Mouse (Mus musculus) adrenal gland, postnatal 25 days (tissue): ENCODE data around the gene Tacc3. TPM values are rescaled to one million over a fixed set of nuclear protein-coding genes. Genes with fewer than 3 reads are reported as not detected.

ENCODE experiments used
- DNase-seq: peaks from one replicate; pipeline ENCODE4 v3.0.0; 2021; ENCODE audit warnings: mixed read lengths
- long read RNA-seq: library from polyadenylated mRNA; stranded (forward); transcript quantifications from one replicate; pipeline ENCODE4 v2.0.0, GENCODE M21; 2021
- total RNA-seq: library from RNA; stranded (reverse); gene quantifications from 2 replicates; pipeline ENCODE4 v1.2.3, GENCODE M21; 2021

The Tacc3 gene
- 14.2 and 14.4 TPM in 2 replicates for total RNA-seq
- long read RNA-seq, transcript Tacc3-203 (15 exons, 2,187 nt): major isoform, 5 of 13 reads
- long read RNA-seq, partial matches to known transcripts: 0 of 13 reads
- long read RNA-seq, other reads (novel, unspliced or antisense): 8 of 13 reads

- peak; percentile 95 for DNase-seq
These were observed at the start of gene Tacc3, which contains the start of gene Tmem129 for GRCm38 (mm10) chr5:33657787-33658663. TSS of gene Tacc3 (plus strand) at chr5:33658128. TSS of gene Tmem129 (minus strand) at chr5:33658416.

GRCm38 (mm10) chr5:33609226-33609625 is 48.7 kb upstream of the Tacc3 start:
- no peak for DNase-seq

- no peak for DNase-seq
These were observed 46.1 kb upstream of the Tacc3 start for GRCm38 (mm10) chr5:33611795-33612194.

GRCm38 (mm10) chr5:33614391-33614790 is 43.5 kb upstream of the Tacc3 start:
- DNase-seq: peak; percentile 62

- DNase-seq: no peak
These were observed 35.3 kb upstream of the Tacc3 start for GRCm38 (mm10) chr5:33622671-33623070.

- DNase-seq: no peak
These were observed 34.2 kb upstream of the Tacc3 start for GRCm38 (mm10) chr5:33623766-33624165.

GRCm38 (mm10) chr5:33627968-33628367 is 30.0 kb upstream of the Tacc3 start:
- peak; percentile 41 for DNase-seq

GRCm38 (mm10) chr5:33628820-33629300 is 29.1 kb upstream of the Tacc3 start:
- peak; percentile 61 for DNase-seq

GRCm38 (mm10) chr5:33629301-33629987 is 28.5 kb upstream of the Tacc3 start, which contains the start of the genes Fam53a and Gm9903:
TSS of gene Fam53a (minus strand) at chr5:33629635.
TSS of gene Gm9903 (plus strand) at chr5:33629925.
- DNase-seq: peak; percentile 100

GRCm38 (mm10) chr5:33630061-33630460 is 27.9 kb upstream of the Tacc3 start:
- peak; percentile 23 for DNase-seq

- no peak for DNase-seq
These were observed 27.3 kb upstream of the Tacc3 start for GRCm38 (mm10) chr5:33630615-33631014.

GRCm38 (mm10) chr5:33632526-33632925 is 25.4 kb upstream of the Tacc3 start:
- DNase-seq: no peak

- DNase-seq: no peak
These were observed 22.6 kb upstream of the Tacc3 start for GRCm38 (mm10) chr5:33635361-33635760.

GRCm38 (mm10) chr5:33637606-33638350 is 20.1 kb upstream of the Tacc3 start:
- DNase-seq: no peak

- DNase-seq: no peak
These were observed 19.1 kb upstream of the Tacc3 start for GRCm38 (mm10) chr5:33638826-33639225.

- no peak for DNase-seq
These were observed 17.3 kb upstream of the Tacc3 start for GRCm38 (mm10) chr5:33640652-33641051.

- DNase-seq: no peak
These were observed 6.9 kb upstream of the Tacc3 start for GRCm38 (mm10) chr5:33651017-33651416.

GRCm38 (mm10) chr5:33651541-33651920 is 6.4 kb upstream of the Tacc3 start:
- DNase-seq: no peak

GRCm38 (mm10) chr5:33651921-33652782 is 5.8 kb upstream of the Tacc3 start, which contains the start of gene Slbp:
TSS of gene Slbp (minus strand) at chr5:33652574.
- DNase-seq: peak; percentile 95

- no peak for DNase-seq
These were observed 5.2 kb upstream of the Tacc3 start for GRCm38 (mm10) chr5:33652783-33653173.

- no peak for DNase-seq
These were observed 3.5 kb upstream of the Tacc3 start for GRCm38 (mm10) chr5:33654424-33654823.
